Mouse (Mus musculus): ENCODE data around the gene Slc25a33.

DNA sequence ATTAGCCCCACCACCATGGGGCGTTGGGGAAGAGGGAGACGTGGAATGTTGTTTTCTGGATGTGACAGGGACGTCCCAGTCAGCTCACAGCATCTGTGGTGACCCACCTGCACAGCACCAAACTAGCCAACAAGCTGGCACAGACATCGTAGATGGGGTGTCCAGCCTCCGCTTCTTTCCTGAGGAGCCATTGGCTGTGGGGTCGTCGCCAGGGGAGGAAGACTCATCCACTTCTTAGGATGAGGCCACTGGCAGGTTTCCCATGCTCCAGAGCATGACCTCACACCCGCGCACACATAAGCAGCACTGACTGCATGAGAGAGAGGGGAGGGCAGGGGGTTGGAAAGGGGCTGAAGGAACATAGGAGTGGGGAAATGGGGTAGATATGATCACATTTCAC is 5.9 kb upstream of the Slc25a33 start:
- TF ChIP-seq TCF12 (IDR thresholded peaks at IDR 0.05; ENCODE audit: insufficient read depth, poor library complexity, severe bottlenecking), result no peak
- TF ChIP-seq POLR2A (IDR thresholded peaks at IDR 0.05; ENCODE audit: insufficient read length, low read depth), result no peak
- TF ChIP-seq USF1 (IDR thresholded peaks at IDR 0.05; ENCODE audit: low read depth), result no peak
- no peak for TF ChIP-seq MAX (IDR thresholded peaks at IDR 0.05; ENCODE audit: low read depth)
- no peak for TF ChIP-seq E2F4 (IDR thresholded peaks at IDR 0.05; ENCODE audit: insufficient read depth)
- no peak for TF ChIP-seq MYOD1 (IDR thresholded peaks at IDR 0.05; ENCODE audit: control insufficient read depth in 1 of 3, insufficient read length in 2 of 3, low read depth in 2 of 3)
- no peak for TF ChIP-seq POLR2AphosphoS2 (IDR thresholded peaks at IDR 0.05; ENCODE audit: insufficient read length, low read depth)
- TF ChIP-seq TCF3 (IDR thresholded peaks at IDR 0.05; ENCODE audit: insufficient read length, low read depth), result no peak
- TF ChIP-seq SRF (IDR thresholded peaks at IDR 0.05; ENCODE audit: control insufficient read depth, insufficient read length, low read depth), result no peak
- TF ChIP-seq CEBPB (IDR thresholded peaks at IDR 0.05; ENCODE audit: insufficient read depth, poor library complexity, severe bottlenecking), result no peak

Measured in myocyte (in vitro differentiated cells).